Mouse (Mus musculus): ENCODE measurements at regions not wholly inside any gene's neighbourhood (a gene's known extent, or its start where the extent isn't known, plus 50 kb on each side); places are given as distances from the start of the nearest gene placed in this dataset.

- TF ChIP-seq REST (IDR thresholded peaks at IDR 0.05; ENCODE audit: insufficient read depth, insufficient read length) (no peak), SRF (IDR thresholded peaks at IDR 0.05; ENCODE audit: control insufficient read depth, insufficient read length, low read depth) (no peak), E2F4 (IDR thresholded peaks at IDR 0.05; ENCODE audit: insufficient read depth) (no peak), MAX (IDR thresholded peaks at IDR 0.05; ENCODE audit: low read depth) (no peak), TCF12 (IDR thresholded peaks at IDR 0.05; ENCODE audit: insufficient read depth, poor library complexity, severe bottlenecking) (no peak), CEBPB (IDR thresholded peaks at IDR 0.05; ENCODE audit: insufficient read depth, poor library complexity, severe bottlenecking) (no peak), POLR2AphosphoS2 (IDR thresholded peaks at IDR 0.05; ENCODE audit: insufficient read length, low read depth) (no peak), TCF3 (IDR thresholded peaks at IDR 0.05; ENCODE audit: insufficient read length, low read depth) (no peak), USF1 (IDR thresholded peaks at IDR 0.05; ENCODE audit: low read depth) (no peak), POLR2A (IDR thresholded peaks at IDR 0.05; ENCODE audit: insufficient read length, low read depth) (no peak), MYOD1 (IDR thresholded peaks at IDR 0.05; ENCODE audit: control insufficient read depth in 1 of 3, insufficient read length in 2 of 3, low read depth in 2 of 3) (no peak), MYOG (IDR thresholded peaks at IDR 0.05; ENCODE audit: control insufficient read depth in 1 of 3, insufficient read depth in 1 of 3, insufficient read length in 2 of 3, low read depth in 2 of 3) (no peak)
- no peak overlapping the region for H3ac ChIP-seq (ENCODE audit: control insufficient read depth, insufficient read length)
- no peaks in the 10 kb centered on the region for H3K27me3 ChIP-seq (ENCODE audit: control insufficient read depth, insufficient read depth, insufficient read length)
- H3K4me2 ChIP-seq (ENCODE audit: low read depth), result no peak overlapping the region
- no peak overlapping the region for H3K4me3 ChIP-seq
- no peaks in the 10 kb centered on the region for H3K36me3 ChIP-seq (ENCODE audit: control insufficient read depth, insufficient read depth)
- no peaks in the 10 kb centered on the region for H3K79me2 ChIP-seq (ENCODE audit: control insufficient read depth, insufficient read depth)
These were observed 185.0 kb downstream of the Inhba start for GRCm38 (mm10) chr13:16196692-16197091.

DNA sequence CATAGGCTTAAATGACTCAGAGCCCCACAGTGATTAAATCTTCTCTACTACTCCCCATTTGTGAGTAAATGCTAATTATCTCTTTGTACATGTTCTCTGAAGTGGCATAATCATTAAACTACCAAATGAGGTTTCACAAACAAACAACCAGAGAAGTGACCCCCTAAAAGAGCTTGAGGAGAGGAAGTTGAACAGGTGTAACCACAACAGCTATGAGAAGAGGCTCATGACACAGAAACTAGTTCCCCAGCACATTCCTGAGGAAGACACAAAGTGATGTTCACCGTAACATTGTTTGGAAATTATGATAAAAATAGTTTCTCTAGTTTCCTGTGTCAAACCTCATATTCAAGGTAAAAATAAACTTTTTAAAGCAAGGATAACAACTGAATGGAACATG is 188.4 kb downstream of the Inhba start:
- Histone ChIP-seq H3K79me2 (ENCODE audit: control insufficient read depth, insufficient read depth) (no peaks in the 10 kb centered on the region), H3K4me2 (ENCODE audit: low read depth) (no peak overlapping the region), H3K27me3 (ENCODE audit: control insufficient read depth, insufficient read depth, insufficient read length) (no peaks in the 10 kb centered on the region), H3ac (ENCODE audit: control insufficient read depth, insufficient read length) (no peak overlapping the region), H3K36me3 (ENCODE audit: control insufficient read depth, insufficient read depth) (no peaks in the 10 kb centered on the region), H3K4me3 (no peak overlapping the region)
- peak in 1 of 3 experiments; percentile 45 for TF ChIP-seq MYOD1 (IDR thresholded peaks at IDR 0.05; ENCODE audit: control insufficient read depth in 1 of 3, insufficient read length in 2 of 3, low read depth in 2 of 3)
- no peak for TF ChIP-seq TCF3 (IDR thresholded peaks at IDR 0.05; ENCODE audit: insufficient read length, low read depth)

DNA sequence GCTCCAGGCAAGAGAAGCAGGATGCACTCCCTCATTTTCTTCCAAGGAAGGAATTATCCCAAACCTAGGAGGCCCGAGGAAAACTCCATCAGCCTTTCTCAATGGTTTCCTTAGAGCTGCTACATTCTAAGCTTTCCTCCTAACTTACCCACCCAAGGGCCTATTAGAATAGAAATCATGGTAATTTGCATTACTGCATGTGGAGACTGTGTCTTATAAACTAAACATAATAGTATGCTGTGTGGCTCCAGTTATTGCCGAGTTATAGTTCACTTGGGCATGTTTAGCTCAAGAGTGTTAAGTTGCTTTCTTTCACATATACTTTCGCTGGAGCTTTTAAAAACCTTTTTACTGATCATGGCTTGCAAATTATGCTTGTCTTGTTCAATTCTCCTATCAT is 191.5 kb downstream of the Inhba start:
- Histone ChIP-seq H3K79me2 (ENCODE audit: control insufficient read depth, insufficient read depth) (no peaks in the 10 kb centered on the region), H3K27me3 (ENCODE audit: control insufficient read depth, insufficient read depth, insufficient read length) (no peaks in the 10 kb centered on the region), H3K4me2 (ENCODE audit: low read depth) (no peak overlapping the region), H3ac (ENCODE audit: control insufficient read depth, insufficient read length) (no peak overlapping the region), H3K4me3 (no peak overlapping the region), H3K36me3 (ENCODE audit: control insufficient read depth, insufficient read depth) (no peaks in the 10 kb centered on the region)
- TF ChIP-seq REST (IDR thresholded peaks at IDR 0.05; ENCODE audit: insufficient read depth, insufficient read length), result no peak
- TF ChIP-seq USF1 (IDR thresholded peaks at IDR 0.05; ENCODE audit: low read depth), result no peak
- no peak for TF ChIP-seq TCF12 (IDR thresholded peaks at IDR 0.05; ENCODE audit: insufficient read depth, poor library complexity, severe bottlenecking)
- TF ChIP-seq MYOG (IDR thresholded peaks at IDR 0.05; ENCODE audit: control insufficient read depth in 1 of 3, insufficient read depth in 1 of 3, insufficient read length in 2 of 3, low read depth in 2 of 3), result no peak
- no peak for TF ChIP-seq POLR2AphosphoS2 (IDR thresholded peaks at IDR 0.05; ENCODE audit: insufficient read length, low read depth)
- TF ChIP-seq MYOD1 (IDR thresholded peaks at IDR 0.05; ENCODE audit: control insufficient read depth in 1 of 3, insufficient read length in 2 of 3, low read depth in 2 of 3), result no peak
- no peak for TF ChIP-seq SRF (IDR thresholded peaks at IDR 0.05; ENCODE audit: control insufficient read depth, insufficient read length, low read depth)
- no peak for TF ChIP-seq E2F4 (IDR thresholded peaks at IDR 0.05; ENCODE audit: insufficient read depth)

DNA sequence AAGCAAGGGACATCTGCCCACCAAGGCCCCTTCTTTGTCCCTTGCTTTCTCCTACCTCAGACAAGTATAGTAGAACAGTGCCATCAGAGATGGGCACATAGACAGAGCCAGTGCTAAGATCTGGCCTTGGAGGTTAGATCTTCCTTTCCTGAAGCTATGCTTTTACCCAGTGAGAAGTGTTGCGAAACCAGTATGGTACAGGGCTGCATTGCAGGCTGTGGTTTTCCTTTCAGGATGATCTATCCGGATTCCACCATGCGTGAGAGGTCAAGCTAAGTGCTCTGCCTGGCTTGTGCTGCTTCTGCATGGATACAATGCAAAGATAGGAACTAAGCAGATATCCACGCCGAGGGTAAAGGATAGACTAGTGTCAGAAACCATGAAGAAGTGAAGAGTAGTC is 192.4 kb downstream of the Inhba start:
- Histone ChIP-seq H3ac (ENCODE audit: control insufficient read depth, insufficient read length) (no peak overlapping the region), H3K4me2 (ENCODE audit: low read depth) (no peak overlapping the region), H3K27me3 (ENCODE audit: control insufficient read depth, insufficient read depth, insufficient read length) (no peaks in the 10 kb centered on the region), H3K79me2 (ENCODE audit: control insufficient read depth, insufficient read depth) (no peaks in the 10 kb centered on the region), H3K4me3 (no peak overlapping the region), H3K36me3 (ENCODE audit: control insufficient read depth, insufficient read depth) (no peaks in the 10 kb centered on the region)
- TF ChIP-seq USF1 (IDR thresholded peaks at IDR 0.05; ENCODE audit: low read depth) (no peak), POLR2A (IDR thresholded peaks at IDR 0.05; ENCODE audit: insufficient read length, low read depth) (no peak), CEBPB (IDR thresholded peaks at IDR 0.05; ENCODE audit: insufficient read depth, poor library complexity, severe bottlenecking) (peak; percentile 67)

DNA sequence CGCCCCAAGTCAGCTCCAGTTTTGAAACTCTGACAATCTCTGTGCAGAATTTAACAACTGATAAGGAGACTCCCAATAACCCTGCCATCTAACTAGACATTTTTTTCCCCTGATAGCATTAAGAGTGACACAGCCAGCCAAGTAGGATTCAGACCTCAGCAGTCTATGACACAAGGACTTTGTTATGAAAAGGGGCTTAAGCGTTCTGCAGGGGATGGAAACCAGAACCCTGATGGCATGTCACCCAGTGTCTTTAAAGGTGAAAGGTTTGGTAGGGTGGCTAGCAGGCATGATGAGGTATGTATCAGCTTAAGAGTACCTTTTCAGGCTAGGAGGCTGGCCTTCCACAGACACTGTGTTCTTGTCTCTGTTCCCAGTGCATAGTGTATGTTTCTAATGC is 199.8 kb downstream of the Inhba start:
- Histone ChIP-seq H3K36me3 (ENCODE audit: control insufficient read depth, insufficient read depth) (no peaks in the 10 kb centered on the region), H3K4me2 (ENCODE audit: low read depth) (no peak overlapping the region), H3K4me3 (no peak overlapping the region), H3K79me2 (ENCODE audit: control insufficient read depth, insufficient read depth) (no peaks in the 10 kb centered on the region), H3ac (ENCODE audit: control insufficient read depth, insufficient read length) (no peak overlapping the region), H3K27me3 (ENCODE audit: control insufficient read depth, insufficient read depth, insufficient read length) (no peaks in the 10 kb centered on the region)
- no peak for TF ChIP-seq TCF3 (IDR thresholded peaks at IDR 0.05; ENCODE audit: insufficient read length, low read depth)
- TF ChIP-seq POLR2AphosphoS2 (IDR thresholded peaks at IDR 0.05; ENCODE audit: insufficient read length, low read depth), result no peak
- no peak for TF ChIP-seq USF1 (IDR thresholded peaks at IDR 0.05; ENCODE audit: low read depth)
- no peak for TF ChIP-seq TCF12 (IDR thresholded peaks at IDR 0.05; ENCODE audit: insufficient read depth, poor library complexity, severe bottlenecking)
- TF ChIP-seq MYOD1 (IDR thresholded peaks at IDR 0.05; ENCODE audit: control insufficient read depth in 1 of 3, insufficient read length in 2 of 3, low read depth in 2 of 3), result no peak
- no peak for TF ChIP-seq MAX (IDR thresholded peaks at IDR 0.05; ENCODE audit: low read depth)
- TF ChIP-seq CEBPB (IDR thresholded peaks at IDR 0.05; ENCODE audit: insufficient read depth, poor library complexity, severe bottlenecking), result no peak
- no peak for TF ChIP-seq SRF (IDR thresholded peaks at IDR 0.05; ENCODE audit: control insufficient read depth, insufficient read length, low read depth)
- no peak for TF ChIP-seq POLR2A (IDR thresholded peaks at IDR 0.05; ENCODE audit: insufficient read length, low read depth)
- TF ChIP-seq REST (IDR thresholded peaks at IDR 0.05; ENCODE audit: insufficient read depth, insufficient read length), result no peak
- no peak for TF ChIP-seq E2F4 (IDR thresholded peaks at IDR 0.05; ENCODE audit: insufficient read depth)
- no peak for TF ChIP-seq MYOG (IDR thresholded peaks at IDR 0.05; ENCODE audit: control insufficient read depth in 1 of 3, insufficient read depth in 1 of 3, insufficient read length in 2 of 3, low read depth in 2 of 3)
